Mouse (Mus musculus) liver, adult 2 months (tissue): ENCODE measurements around the gene 1700056E22Rik.

Experiments used
- CTCF ChIP-seq: fragments of 200-500 bp; IDR thresholded peaks from 2 replicates; pipeline ENCODE4 v1.5.1; 2011; ENCODE audit warnings: low read depth, low read length, control low read depth
- POLR2A ChIP-seq: fragments of 200-500 bp; IDR thresholded peaks from 2 replicates; pipeline ENCODE4 v1.6.1; 2011; ENCODE audit warnings: low read length, control low read depth; ENCODE audit not compliant: insufficient read depth; ENCODE audit errors: extremely low read depth

DNA sequence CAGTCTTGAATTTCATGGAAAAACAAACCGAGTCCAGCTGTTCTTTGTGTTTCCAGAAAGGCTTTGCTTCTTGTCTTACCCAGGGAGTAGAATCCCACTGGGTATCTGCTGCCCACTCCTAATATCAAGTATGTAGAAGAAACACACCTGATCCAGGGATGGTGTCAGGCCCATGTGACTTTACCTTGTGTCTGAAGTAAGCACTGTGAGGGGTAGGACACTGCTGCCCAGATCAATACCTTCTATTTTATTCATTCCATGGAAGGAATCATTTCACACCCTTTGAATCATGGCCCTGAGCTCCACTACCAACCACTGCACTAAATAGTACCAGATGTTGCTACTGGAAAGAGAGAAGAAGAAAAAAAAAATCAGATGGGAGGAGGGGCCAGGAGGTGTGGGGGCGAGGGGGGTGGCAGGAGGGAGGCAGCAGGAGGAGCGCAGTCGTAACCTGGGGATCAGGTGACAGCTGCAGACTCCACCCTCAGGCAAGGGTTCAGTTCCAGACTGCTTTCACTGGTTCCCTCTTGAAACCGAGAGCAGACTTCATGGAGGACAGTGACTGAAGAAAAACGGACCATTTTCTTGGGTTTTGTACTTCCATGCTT, 12.1 kb upstream of the 1700056E22Rik start:
- no peak for TF ChIP-seq CTCF
- TF ChIP-seq POLR2A = no peak
